Mouse (Mus musculus) thymus, adult 2 months (tissue): ENCODE measurements around the gene Pum1. TPM values are rescaled to one million over a fixed set of nuclear protein-coding genes. Genes with fewer than 3 reads are reported as not detected.

Source experiments
- DNase-seq: peaks from one replicate; pipeline ENCODE4 v3.0.0; 2021
- H3K27ac ChIP-seq: fragments of 200-500 bp; 2 replicates; pipeline ENCODE4 v1.5.1; 2012; ENCODE audit warnings: low read length, control low read depth; ENCODE audit not compliant: control insufficient read depth, insufficient read depth
- H3K27me3 ChIP-seq: fragments of 200-500 bp; 2 replicates; pipeline ENCODE4 v1.6.1; 2012; ENCODE audit warnings: mild to moderate bottlenecking, low read length, moderate library complexity, mixed read lengths; ENCODE audit not compliant: control insufficient read depth, insufficient read depth
- H3K36me3 ChIP-seq: fragments of 200-500 bp; 2 replicates; pipeline ENCODE4 v1.6.1; 2012; ENCODE audit warnings: mild to moderate bottlenecking, low read length, moderate library complexity; ENCODE audit not compliant: control insufficient read depth, insufficient read depth
- H3K4me1 ChIP-seq: fragments of 200-500 bp; replicated peaks from 2 replicates; pipeline ENCODE4 v1.6.1; 2012; ENCODE audit warnings: low read length; ENCODE audit not compliant: control insufficient read depth, insufficient read depth
- H3K4me3 ChIP-seq: fragments of 200-500 bp; 2 replicates; pipeline ENCODE4 v1.5.1; 2012; ENCODE audit warnings: mild to moderate bottlenecking, low read length, control low read depth, moderate library complexity; ENCODE audit not compliant: control insufficient read depth, insufficient read depth
- CTCF ChIP-seq: fragments of 200-500 bp; IDR thresholded peaks from 2 replicates; pipeline ENCODE4 v1.5.1; 2012; ENCODE audit warnings: mild to moderate bottlenecking, control low read depth, low read length, moderate library complexity, borderline replicate concordance; ENCODE audit not compliant: control insufficient read depth, poor library complexity, insufficient read depth; ENCODE audit errors: extremely low read depth
- POLR2A ChIP-seq: fragments of 200-500 bp; IDR thresholded peaks from 2 replicates; pipeline ENCODE4 v1.6.1; 2012; ENCODE audit warnings: mild to moderate bottlenecking, low read length, control low read depth, moderate library complexity; ENCODE audit not compliant: control insufficient read depth, poor library complexity, insufficient read depth; ENCODE audit errors: extremely low read depth
- WGBS: fragments of 180-500 bp; shearing (Covaris S2); methylation state at CpG from one replicate; pipeline ENCODE4 v1.1.7; 2018; 5-methylcytosine and 5-hydroxymethylcytosine counted together
- polyA plus RNA-seq: library from polyadenylated mRNA; depleted of rRNA; stranded (reverse); fragments of >200 nt; gene quantifications from 2 replicates; pipeline ENCODE4 v1.2.3, GENCODE M21; 2012

Gene Pum1
- polyA plus RNA-seq, 1 experiment: 95.4 TPM

- no peak for DNase-seq
- TF ChIP-seq CTCF: no peak
- TF ChIP-seq POLR2A: no peak
- H3K4me1 ChIP-seq: 0 out of 2 replicates have a peak, but pooled peaks cover 2% of the 10 kb centered on the region
- no peak overlapping the region for H3K4me3 ChIP-seq
- WGBS: 90% methylated on average over 5 of the region's 5 CpGs
- H3K36me3 ChIP-seq: peaks cover 7% of the 10 kb centered on the region
- H3K27me3 ChIP-seq: no peaks in the 10 kb centered on the region
- no peak overlapping the region for H3K27ac ChIP-seq
Measured at GRCm38 (mm10) chr4:130711353-130711848, 48.3 kb downstream of the Pum1 start.

DNA sequence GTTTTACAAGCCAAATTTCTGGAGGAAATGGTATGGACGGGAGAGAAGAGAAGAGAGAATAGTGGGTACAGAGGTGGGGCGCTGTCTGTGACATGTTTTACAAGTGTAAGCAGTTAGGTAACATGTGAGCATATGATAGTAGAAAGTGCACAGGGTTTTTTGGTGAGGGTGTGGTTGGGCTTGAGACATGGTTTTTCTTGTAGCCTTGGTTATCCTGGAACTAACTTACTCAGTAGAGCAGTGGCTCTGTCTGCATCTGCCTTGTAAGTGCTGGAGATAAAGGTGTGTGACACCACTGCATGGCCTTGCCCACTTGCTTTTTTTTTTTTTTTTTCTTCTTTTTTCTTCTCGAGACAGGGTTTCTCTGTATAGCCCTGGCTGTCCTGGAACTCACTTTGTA is 49.2 kb downstream of the Pum1 start:
- Histone ChIP-seq H3K27me3 (no peaks in the 10 kb centered on the region), H3K36me3 (peaks cover 6% of the 10 kb centered on the region), H3K27ac (no peak overlapping the region), H3K4me1 (0 out of 2 replicates have a peak, but pooled peaks cover 2% of the 10 kb centered on the region), H3K4me3 (no peak overlapping the region)
- WGBS: 94% methylated on average over 3 of the region's 3 CpGs
- no peak for TF ChIP-seq CTCF
- TF ChIP-seq POLR2A: no peak
- no peak for DNase-seq

- 46% methylated on average over 5 of the region's 5 CpGs for WGBS
- Histone ChIP-seq H3K4me3 (no peak overlapping the region), H3K27ac (no peak overlapping the region), H3K4me1 (0 out of 2 replicates have a peak, but pooled peaks cover 2% of the 10 kb centered on the region), H3K27me3 (no peaks in the 10 kb centered on the region), H3K36me3 (peaks cover 6% of the 10 kb centered on the region)
- TF ChIP-seq CTCF (no peak), POLR2A (no peak)
- DNase-seq: no peak
Measured at GRCm38 (mm10) chr4:130713430-130713829, 50.3 kb downstream of the Pum1 start.

GRCm38 (mm10) chr4:130715126-130715525 is 52.0 kb downstream of the Pum1 start:
- Histone ChIP-seq H3K36me3 (peaks cover 7% of the 10 kb centered on the region; the same call in 1 of the 2 replicates), H3K4me1 (0 out of 2 replicates have a peak, but pooled peaks cover 2% of the 10 kb centered on the region), H3K4me3 (no peak overlapping the region), H3K27me3 (no peaks in the 10 kb centered on the region), H3K27ac (no peak overlapping the region)
- TF ChIP-seq POLR2A (no peak), CTCF (no peak)
- no peak for DNase-seq

GRCm38 (mm10) chr4:130715623-130716022 is 52.5 kb downstream of the Pum1 start:
- TF ChIP-seq CTCF (no peak), POLR2A (no peak)
- Histone ChIP-seq H3K4me3 (no peak overlapping the region), H3K4me1 (0 out of 2 replicates have a peak, but pooled peaks cover 2% of the 10 kb centered on the region), H3K36me3 (peaks cover 9% of the 10 kb centered on the region; the same call in 1 of the 2 replicates), H3K27me3 (no peaks in the 10 kb centered on the region), H3K27ac (no peak overlapping the region)
- DNase-seq: no peak

DNA sequence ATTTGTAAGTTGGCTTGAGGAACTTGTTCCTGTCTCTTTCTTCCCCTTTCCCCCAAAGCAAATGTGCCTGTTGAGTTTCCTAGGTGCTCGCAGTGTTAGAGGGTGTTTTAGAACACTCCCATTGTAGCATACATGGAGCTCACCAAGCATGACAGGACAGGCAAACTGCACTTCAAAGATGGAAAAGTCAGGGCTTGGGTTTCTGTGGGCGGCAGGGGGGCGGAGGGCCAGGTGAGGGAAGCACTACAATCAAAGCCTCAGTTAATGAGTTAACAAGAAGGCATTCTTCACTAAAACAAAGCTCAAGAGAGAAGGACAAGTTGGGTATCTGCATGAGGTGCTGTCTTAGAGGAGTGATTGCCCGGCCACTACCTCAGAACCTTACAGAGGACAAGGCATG is 56.2 kb downstream of the Pum1 start:
- H3K36me3 ChIP-seq: peaks cover 21% of the 10 kb centered on the region; the same call in 1 of the 2 replicates
- H3K27me3 ChIP-seq: no peaks in the 10 kb centered on the region
- H3K4me3 ChIP-seq: no peak overlapping the region
- H3K27ac ChIP-seq: no peak overlapping the region
- no peak for TF ChIP-seq CTCF
- no peak for TF ChIP-seq POLR2A
- DNase-seq: no peak
- WGBS: 83% methylated on average over 4 of the region's 4 CpGs
- H3K4me1 ChIP-seq: no peaks in the 10 kb centered on the region

- Histone ChIP-seq H3K27me3 (no peaks in the 10 kb centered on the region), H3K36me3 (peaks cover 29% of the 10 kb centered on the region; the same call in 1 of the 2 replicates), H3K4me1 (no peaks in the 10 kb centered on the region), H3K27ac (no peak overlapping the region), H3K4me3 (no peak overlapping the region)
- DNase-seq: no peak
- TF ChIP-seq CTCF: no peak
- no peak for TF ChIP-seq POLR2A
- 81% methylated on average over 1 of the region's 1 CpGs for WGBS
Measured at GRCm38 (mm10) chr4:130722607-130723006, 59.5 kb downstream of the Pum1 start.
